Mouse (Mus musculus) liver, embryonic 13.5 days (tissue): Measurements from ENCODE around the gene Mapk7. TPM values are rescaled to one million over a fixed set of nuclear protein-coding genes. Genes with fewer than 3 reads are reported as not detected.

Experiments
- ATAC-seq: fragments of 200-750 bp; cut with Nextera tagmentation; 2 replicates; pipeline ENCODE4 v1.8.0; 2017; ENCODE audit warnings: low read depth, mild to moderate bottlenecking, moderate number of reproducible peaks, moderate library complexity
- DNase-seq: peaks from one replicate; pipeline ENCODE4 v3.0.0; 2022
- H3K27ac ChIP-seq: fragments of 300-500 bp; sonication (generic); 2 replicates; pipeline ENCODE4 v1.5.1; 2015; ENCODE audit warnings: moderate library complexity, mild to moderate bottlenecking, inconsistent platforms
- H3K27me3 ChIP-seq: fragments of 300-500 bp; sonication (generic); 2 replicates; pipeline ENCODE4 v1.6.1; 2015; ENCODE audit warnings: mild to moderate bottlenecking, inconsistent platforms
- H3K36me3 ChIP-seq: fragments of 300-500 bp; sonication (generic); 2 replicates; pipeline ENCODE4 v1.6.1; 2015; ENCODE audit warnings: mild to moderate bottlenecking, inconsistent platforms
- H3K4me1 ChIP-seq: fragments of 300-500 bp; sonication (generic); replicated peaks from 2 replicates; pipeline ENCODE4 v1.6.1; 2015; ENCODE audit warnings: inconsistent platforms
- H3K4me2 ChIP-seq: fragments of 300-500 bp; sonication (generic); 2 replicates; pipeline ENCODE4 v1.6.1; 2015; ENCODE audit warnings: inconsistent platforms, mild to moderate bottlenecking, moderate library complexity
- H3K4me3 ChIP-seq: fragments of 300-500 bp; sonication (generic); replicated peaks from 2 replicates; pipeline ENCODE4 v1.5.1; 2015; ENCODE audit warnings: mild to moderate bottlenecking, inconsistent platforms
- H3K9ac ChIP-seq: fragments of 300-500 bp; sonication (generic); 2 replicates; pipeline ENCODE4 v1.6.1; 2015; ENCODE audit warnings: mild to moderate bottlenecking, inconsistent platforms
- H3K9me3 ChIP-seq: fragments of 300-500 bp; sonication (generic); replicated peaks from 2 replicates; pipeline ENCODE4 v1.6.1; 2016; ENCODE audit warnings: inconsistent platforms
- WGBS: fragments of 180-500 bp; shearing (Covaris S2); methylation state at CpG from one replicate; pipeline ENCODE4 v1.1.7; 2015; ENCODE audit not compliant: insufficient replicate concordance; 5-methylcytosine and 5-hydroxymethylcytosine counted together
- polyA plus RNA-seq: library from polyadenylated mRNA; unstranded; fragments of >200 nt; fragmentation: Nextera tagmentation; extraction: Ambion mirVana; gene quantifications from 2 replicates; pipeline ENCODE4 v1.2.1, GENCODE M21; 2015

Gene Mapk7
- polyA plus RNA-seq, 1 experiment from 2014 or later = 7.2 TPM

DNA sequence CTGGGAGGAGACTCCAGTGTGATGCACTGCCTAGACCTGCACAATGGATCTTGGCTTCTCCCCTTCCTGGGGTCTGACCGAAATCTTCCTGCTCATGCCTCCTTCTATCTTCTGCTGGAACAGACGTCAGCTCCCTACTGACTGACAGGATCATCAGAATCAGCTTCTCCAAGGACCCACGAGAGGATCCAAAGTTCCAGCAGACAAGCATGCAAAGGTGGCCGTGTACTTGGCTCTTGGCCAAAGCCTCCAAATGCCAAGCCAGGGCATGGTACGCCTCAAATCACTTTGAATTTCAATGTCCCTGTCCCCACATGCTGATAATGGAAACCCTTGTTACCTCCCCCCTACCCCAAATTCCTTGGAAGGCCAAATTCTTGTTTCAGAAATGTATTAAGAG lies 46.2 kb downstream of the Mapk7 start:
- 58% methylated on average over 5 of the region's 5 CpGs for WGBS
- Histone ChIP-seq H3K36me3 (no peaks in the 10 kb centered on the region), H3K9ac (no peak overlapping the region), H3K4me2 (no peak overlapping the region), H3K4me3 (no peak overlapping the region), H3K27me3 (peaks cover 11% of the 10 kb centered on the region; the same call in 1 of the 2 replicates), H3K4me1 (no peaks in the 10 kb centered on the region), H3K9me3 (no peaks in the 10 kb centered on the region), H3K27ac (no peak overlapping the region)
- DNase-seq = no peak
- no peak for ATAC-seq

DNA sequence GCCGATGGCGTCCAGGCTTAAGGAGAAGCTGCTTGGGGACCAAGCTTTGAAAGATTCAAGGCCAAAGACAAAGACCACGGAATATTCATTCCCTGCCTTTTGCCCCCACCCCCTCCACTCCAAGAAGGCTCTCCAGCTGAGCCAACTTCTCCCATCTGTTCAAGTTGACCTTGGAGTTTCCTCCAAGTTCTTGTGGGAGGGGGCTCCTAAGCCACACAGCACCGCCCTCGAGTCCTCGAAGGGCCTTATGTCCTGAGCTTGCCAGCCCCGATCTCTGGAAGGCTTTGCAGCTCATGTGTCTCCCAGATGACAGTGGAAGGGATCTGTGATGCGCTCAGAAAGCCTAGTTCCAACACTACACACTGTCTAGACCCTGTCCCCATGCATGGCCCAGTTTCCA lies 46.9 kb downstream of the Mapk7 start:
- H3K27ac ChIP-seq = no peak overlapping the region
- H3K36me3 ChIP-seq = no peaks in the 10 kb centered on the region
- no peaks in the 10 kb centered on the region for H3K9me3 ChIP-seq
- H3K4me1 ChIP-seq = no peaks in the 10 kb centered on the region
- H3K9ac ChIP-seq = no peak overlapping the region
- no peak for DNase-seq
- no peak overlapping the region for H3K4me2 ChIP-seq
- peaks cover 4% of the 10 kb centered on the region; the same call in 1 of the 2 replicates for H3K27me3 ChIP-seq
- WGBS = 55% methylated on average over 8 of the region's 8 CpGs
- ATAC-seq = no peak
- no peak overlapping the region for H3K4me3 ChIP-seq

DNA sequence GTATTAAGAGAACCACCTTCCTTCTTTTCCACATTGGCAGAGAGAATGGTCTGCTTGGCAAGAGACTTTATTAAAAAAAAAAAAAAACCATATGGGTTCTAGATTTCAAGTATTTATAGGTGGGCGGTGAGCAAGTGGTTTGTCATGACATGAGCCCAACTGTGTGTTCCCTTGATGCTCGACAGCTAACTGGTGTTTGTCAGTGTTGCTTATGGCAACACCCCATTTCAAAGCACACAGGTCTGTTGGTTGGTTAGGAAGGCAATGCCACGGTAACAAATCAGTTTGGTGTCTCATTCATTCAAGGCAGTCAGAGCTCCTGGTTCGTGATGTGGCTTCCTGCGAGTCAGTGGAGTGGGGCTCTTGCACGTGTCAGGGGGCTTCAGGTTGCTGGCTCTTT lies 50.4 kb downstream of the Mapk7 start:
- no peaks in the 10 kb centered on the region for H3K27me3 ChIP-seq
- H3K4me3 ChIP-seq = no peak overlapping the region
- 64% methylated on average over 6 of the region's 6 CpGs for WGBS
- no peaks in the 10 kb centered on the region for H3K36me3 ChIP-seq
- no peak for ATAC-seq
- H3K9ac ChIP-seq = no peak overlapping the region
- no peak overlapping the region for H3K4me2 ChIP-seq
- DNase-seq = no peak
- H3K27ac ChIP-seq = no peak overlapping the region
- no peaks in the 10 kb centered on the region for H3K9me3 ChIP-seq
- no peaks in the 10 kb centered on the region for H3K4me1 ChIP-seq

DNA sequence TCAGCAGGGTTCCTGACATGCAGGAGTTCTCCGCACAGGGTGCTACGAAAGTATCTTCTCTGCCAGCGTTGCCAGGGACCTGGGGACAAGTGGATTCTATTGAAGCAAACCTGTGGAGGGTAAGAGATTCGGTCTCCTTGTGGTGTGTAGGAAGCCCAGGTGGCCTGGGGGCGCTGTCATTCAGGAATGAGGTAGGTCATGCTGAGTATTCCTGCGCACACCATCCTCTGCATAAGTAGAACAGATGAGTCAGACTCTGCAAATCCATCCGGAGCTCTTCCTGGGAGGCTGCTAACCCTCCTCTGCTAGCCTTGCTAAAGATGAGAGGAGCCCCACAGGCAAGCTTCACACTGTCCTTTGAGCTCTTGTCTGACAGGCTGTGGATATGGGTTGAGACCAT lies 52.5 kb downstream of the Mapk7 start:
- no peak overlapping the region for H3K4me3 ChIP-seq
- ATAC-seq (no peak), DNase-seq (no peak)
- no peak overlapping the region for H3K4me2 ChIP-seq
- H3K4me1 ChIP-seq = no peaks in the 10 kb centered on the region
- 57% methylated on average over 7 of the region's 7 CpGs for WGBS
- H3K36me3 ChIP-seq = no peaks in the 10 kb centered on the region
- H3K9ac ChIP-seq = no peak overlapping the region
- no peaks in the 10 kb centered on the region for H3K27me3 ChIP-seq
- no peaks in the 10 kb centered on the region for H3K9me3 ChIP-seq
- no peak overlapping the region for H3K27ac ChIP-seq

DNA sequence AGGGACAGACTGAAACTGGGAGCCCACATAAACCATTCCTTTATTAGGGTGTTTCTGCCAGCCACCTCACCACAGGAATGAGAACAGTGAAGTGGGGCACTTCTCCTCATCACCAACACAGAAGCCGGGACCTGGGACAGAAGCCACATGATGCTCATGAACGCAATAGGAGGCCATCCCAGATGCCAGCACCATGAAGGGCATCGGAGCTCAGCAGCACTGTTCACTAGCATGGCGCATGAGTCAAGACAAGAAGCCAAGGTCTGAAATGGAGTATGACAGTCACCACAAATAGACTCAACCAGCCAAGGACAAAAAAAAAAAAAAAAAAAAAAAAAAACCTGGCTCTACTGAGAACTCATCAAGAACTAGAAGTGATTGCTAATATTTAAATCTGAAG lies 53.8 kb downstream of the Mapk7 start:
- no peak overlapping the region for H3K27ac ChIP-seq
- no peaks in the 10 kb centered on the region for H3K4me1 ChIP-seq
- WGBS = 87% methylated on average over 4 of the region's 4 CpGs
- H3K4me2 ChIP-seq = no peak overlapping the region
- no peaks in the 10 kb centered on the region for H3K36me3 ChIP-seq
- H3K9me3 ChIP-seq = no peaks in the 10 kb centered on the region
- ATAC-seq (no peak), DNase-seq (no peak)
- H3K4me3 ChIP-seq = no peak overlapping the region
- no peaks in the 10 kb centered on the region for H3K27me3 ChIP-seq
- no peak overlapping the region for H3K9ac ChIP-seq

DNA sequence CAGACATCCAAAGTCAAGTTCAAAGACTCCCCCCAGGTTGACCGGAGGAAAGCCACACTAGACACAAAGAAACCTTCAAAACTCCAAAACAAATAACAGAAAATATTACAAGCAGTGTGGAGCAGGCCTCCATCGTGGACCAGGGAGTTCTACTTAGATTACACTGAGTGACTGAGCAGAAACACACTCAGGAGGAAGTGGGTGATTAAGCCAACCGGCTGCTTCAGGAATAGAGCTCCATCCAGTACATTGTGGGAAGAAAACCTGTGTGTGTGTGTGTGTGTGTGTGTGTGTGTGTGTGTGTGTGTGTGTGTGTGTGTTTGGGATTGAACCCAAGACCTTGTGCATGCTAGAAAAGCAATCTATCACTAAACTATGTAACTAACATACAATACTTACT lies 55.0 kb downstream of the Mapk7 start:
- Histone ChIP-seq H3K27me3 (no peaks in the 10 kb centered on the region), H3K4me2 (no peak overlapping the region), H3K9me3 (no peaks in the 10 kb centered on the region), H3K36me3 (no peaks in the 10 kb centered on the region), H3K4me3 (no peak overlapping the region), H3K9ac (no peak overlapping the region), H3K4me1 (no peaks in the 10 kb centered on the region), H3K27ac (no peak overlapping the region)
- DNase-seq (no peak), ATAC-seq (no peak)
- 26% methylated on average over 3 of the region's 3 CpGs for WGBS

Other genes with a start within 250 kb of the Mapk7 start
- gene Aldh3a2, start 226.9 kb downstream of the Mapk7 start, polyA plus RNA-seq = 21.1 and 24.2 TPM in 2 replicates
- 0.06 and 0.09 TPM in 2 replicates for gene Slc47a2, start 151.5 kb downstream of the Mapk7 start, polyA plus RNA-seq
- gene Slc47a1, start 116.1 kb downstream of the Mapk7 start, polyA plus RNA-seq = 6.0 and 7.1 TPM in 2 replicates
- 0.06 and 0.09 TPM in 2 replicates for gene Rnf112, start 40.3 kb downstream of the Mapk7 start, polyA plus RNA-seq
- gene Mfap4, start 9.0 kb downstream of the Mapk7 start, polyA plus RNA-seq = 8.4 and 9.3 TPM in 2 replicates
- 2.1 and 4.0 TPM in 2 replicates for gene B9d1, start 10.7 kb upstream of the Mapk7 start, polyA plus RNA-seq
- 2.5 and 3.1 TPM in 2 replicates for gene Epn2, start 85.3 kb upstream of the Mapk7 start, polyA plus RNA-seq
- 4.8 and 5.0 TPM in 2 replicates for gene Grap, start 158.9 kb upstream of the Mapk7 start, polyA plus RNA-seq
- gene Fam83g, start 189.7 kb upstream of the Mapk7 start, polyA plus RNA-seq = 5.4 and 5.5 TPM in 2 replicates
- gene Slc5a10, start 226.4 kb upstream of the Mapk7 start, polyA plus RNA-seq = not detected in 2 replicates